Mouse (Mus musculus): ENCODE data around the gene Srp68.

GRCm38 (mm10) chr11:116213877-116214510 lies 60.0 kb downstream of the Srp68 start:
- TF ChIP-seq CTCF (IDR thresholded peaks at IDR 0.05; ENCODE audit: low read depth) (no peak), EP300 (optimal IDR thresholded peaks at IDR 0.05) (no peak)

Data from stomach, postnatal 0 days (tissue).